Mouse (Mus musculus): ENCODE measurements at regions not wholly inside any gene's neighbourhood (a gene's known extent, or its start where the extent isn't known, plus 50 kb on each side); places are given as distances from the start of the nearest gene placed in this dataset.
"Not testable (repeated sequence)": the region's sequence is repeated elsewhere in the genome, so short reads cannot be mapped to it uniquely, and the experiment has no call there.

DNA sequence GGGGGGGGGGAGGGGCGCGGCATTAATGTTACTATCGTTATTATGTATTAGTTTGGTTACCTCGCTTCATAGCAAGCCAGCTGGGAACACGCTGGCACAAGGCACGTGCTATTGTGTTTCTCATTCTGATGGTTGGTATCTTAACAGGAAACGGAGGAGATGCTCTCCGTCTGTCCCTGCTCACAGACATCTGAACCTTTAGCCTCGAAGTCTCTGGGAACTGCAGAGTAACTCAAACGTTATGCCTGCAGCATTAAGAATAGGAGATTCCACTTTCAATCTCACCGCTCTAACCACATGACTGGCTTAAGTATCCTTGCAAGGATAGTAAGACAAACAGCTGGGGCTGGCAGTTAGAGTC is 80.0 kb downstream of the Nfkbiz start:
- DNase-seq (ENCODE audit: low spot score), result no peak

DNA sequence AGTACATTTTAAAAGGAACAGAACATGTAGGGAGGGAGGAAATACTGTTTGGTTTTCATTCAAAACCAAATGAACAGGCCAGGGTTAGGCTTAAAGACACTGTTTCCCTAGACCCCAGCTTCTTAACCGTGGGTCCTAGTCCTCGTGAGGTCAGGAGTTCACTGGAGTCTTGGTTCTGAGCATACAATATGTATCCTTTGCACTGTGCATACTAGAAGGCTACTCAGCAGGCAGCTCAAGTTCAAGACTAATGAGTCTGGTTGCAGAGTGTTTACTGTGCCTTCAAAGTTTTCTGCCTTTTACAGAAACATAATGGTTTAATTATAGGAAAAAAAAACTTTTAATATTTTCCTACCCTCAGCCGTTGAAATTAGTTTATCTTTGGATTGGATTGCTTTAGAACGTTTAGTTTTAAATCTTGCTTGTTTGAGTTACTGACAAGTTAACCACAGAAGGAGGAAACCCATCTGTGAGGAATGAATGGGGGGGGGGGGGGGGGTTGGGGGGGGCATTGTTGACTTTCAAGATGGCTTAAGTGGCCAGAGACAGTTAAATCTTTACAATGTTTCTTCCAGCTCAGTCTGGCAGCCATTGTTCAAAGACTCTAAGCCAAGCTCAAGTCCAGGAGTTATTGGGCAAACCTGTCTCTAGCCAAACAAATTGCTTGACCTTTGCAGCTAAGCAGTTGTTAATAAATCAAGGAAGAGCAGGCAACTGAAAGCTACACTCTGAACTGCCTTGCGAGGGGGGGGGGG is 80.6 kb downstream of the Nfkbiz start:
- DNase-seq (ENCODE audit: low spot score), result no peak

DNA sequence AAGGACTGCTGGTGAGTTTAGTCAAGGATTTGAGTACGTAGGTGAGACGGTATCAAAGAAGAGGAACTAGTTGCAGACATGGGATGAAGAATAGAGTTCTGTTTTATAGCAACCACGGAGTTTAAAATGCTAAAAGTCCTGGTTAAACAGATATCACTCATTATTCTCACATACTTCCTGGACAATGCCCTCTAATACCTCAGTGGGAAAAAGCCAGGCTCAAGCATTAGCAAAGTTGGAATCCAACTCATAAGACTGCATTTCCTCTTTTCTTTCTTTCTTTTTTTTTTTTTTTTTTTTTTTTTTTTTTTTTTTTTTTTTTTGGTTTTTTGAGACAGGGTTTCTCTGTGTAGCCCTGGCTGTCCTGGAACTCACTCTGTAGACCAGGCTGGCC is 81.3 kb downstream of the Nfkbiz start:
- DNase-seq (ENCODE audit: low spot score), result not testable (repeated sequence)

DNA sequence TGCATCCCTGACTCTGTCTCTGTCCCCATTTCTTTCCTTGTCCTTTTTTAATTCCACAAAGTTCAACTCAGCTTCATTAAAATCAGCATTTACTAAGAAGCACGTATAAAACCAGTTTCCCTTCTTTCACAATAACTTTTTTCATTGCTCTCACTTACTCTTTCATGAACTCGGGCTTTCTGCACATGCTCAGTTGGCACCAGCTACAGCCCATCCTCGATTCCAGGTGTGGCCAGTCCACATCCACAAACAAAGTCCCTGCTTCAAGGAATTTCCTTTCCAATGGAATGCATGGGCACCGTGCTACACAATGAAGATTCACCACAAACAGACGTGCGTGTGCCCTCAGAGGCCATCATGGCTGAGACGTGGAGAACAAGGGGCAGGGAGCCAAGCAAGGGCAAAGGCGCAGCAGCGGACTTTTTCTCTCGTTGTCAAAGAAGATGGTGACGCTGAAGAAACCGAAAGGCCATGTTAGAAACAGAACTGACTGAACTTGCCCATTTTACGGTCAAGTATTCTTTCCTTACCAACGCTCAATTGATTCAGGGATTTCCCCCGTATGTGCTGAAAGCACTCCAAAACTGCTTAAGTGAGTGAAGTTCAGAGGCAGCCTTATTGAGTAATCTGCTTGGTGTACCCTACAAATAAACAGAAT is 81.8 kb downstream of the Nfkbiz start:
- no peak for DNase-seq (ENCODE audit: low spot score)

DNA sequence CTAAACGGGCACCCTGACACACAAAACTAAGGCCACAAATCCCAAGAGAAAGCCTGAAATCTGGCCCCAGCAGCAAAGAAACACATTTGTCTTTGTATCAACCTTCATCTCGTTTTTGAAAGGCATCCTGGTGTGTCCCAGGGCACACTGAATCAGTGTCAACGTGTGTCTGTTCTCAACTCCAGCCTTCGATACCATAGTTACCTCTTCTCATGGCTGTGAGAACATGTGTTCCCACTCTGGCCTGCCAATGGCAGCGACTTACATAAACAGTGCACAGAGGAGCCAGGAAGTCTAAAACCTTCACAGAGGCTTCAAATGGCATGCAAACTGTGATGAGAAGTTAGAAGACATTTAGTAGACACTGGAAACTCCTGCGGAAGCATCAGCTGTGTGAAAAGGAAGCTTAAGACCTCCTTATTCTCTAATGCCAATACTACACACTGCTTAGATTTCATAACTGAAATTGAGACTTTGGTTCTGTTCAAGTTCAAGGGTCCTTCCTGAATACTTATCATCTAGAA is 83.3 kb downstream of the Nfkbiz start:
- DNase-seq (ENCODE audit: low spot score), result no peak

DNA sequence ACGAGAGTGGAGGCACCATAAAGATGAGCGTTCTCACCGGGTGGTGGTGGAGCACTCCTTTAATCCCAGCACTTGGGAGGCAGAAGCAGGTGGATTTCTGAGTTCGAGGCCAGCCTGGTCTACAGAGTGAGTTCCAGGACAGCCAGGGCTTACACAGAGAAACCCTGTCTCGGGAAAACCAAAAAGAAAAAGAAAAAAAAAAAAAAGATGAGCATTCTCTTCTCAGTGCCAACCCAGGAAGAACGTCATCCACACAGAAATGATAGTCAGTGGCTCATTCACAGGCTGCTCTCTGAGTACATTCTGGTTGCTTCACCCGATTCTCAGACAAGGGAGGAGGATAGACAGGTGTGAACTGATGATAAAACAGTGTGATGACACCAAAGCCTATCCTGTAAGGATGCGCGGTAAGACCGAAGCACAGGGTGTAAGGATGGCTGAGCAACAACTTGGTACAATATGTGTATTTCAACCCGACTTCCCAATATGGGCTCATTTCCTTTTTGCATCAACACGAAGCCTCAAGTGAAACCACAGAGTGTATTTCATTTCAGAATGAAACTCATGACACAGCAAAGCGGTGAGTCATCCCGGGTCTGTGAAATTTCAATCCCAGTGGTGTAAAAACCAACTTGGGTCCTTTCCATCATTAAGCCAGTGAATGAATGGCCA is 84.5 kb downstream of the Nfkbiz start:
- DNase-seq (ENCODE audit: low spot score), result no peak

DNA sequence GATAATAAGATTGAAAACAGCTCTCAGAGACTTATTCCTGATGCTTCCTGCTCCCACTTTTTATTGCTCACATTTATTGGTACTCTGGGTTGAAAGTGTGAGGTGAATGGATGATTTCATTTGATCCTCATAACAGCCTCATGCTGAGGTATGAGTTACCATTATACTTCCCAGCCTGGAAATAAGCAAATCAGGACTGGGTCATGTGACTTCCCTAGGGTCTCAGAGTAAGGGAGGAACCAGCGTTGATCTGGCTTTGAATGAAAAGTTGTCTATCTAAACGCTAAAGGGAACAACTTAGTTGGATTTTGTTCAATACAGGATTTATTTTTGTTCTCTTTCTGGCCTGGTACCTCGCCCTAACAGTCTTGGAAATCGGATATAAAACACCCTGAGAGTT is 85.3 kb downstream of the Nfkbiz start:
- no peak for DNase-seq (ENCODE audit: low spot score)

DNA sequence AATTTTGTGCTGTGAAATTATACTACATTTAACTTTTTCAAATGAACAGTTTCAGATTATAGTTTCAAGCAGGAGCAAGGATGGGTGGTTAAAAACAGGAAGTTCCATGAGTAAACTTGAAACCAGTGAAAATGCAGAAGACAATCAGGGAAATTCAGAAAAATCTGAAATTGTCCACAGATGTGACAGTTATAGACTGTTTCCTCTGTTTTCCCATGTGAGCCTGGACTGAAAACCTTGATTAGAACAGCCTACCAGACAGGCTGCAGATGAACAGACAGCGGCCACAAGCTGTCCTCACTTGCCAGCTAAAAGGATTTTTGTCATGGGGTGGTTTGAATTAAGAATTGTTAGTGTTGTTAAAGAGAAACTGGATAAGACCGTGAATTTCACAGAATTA is 91.4 kb downstream of the Nfkbiz start:
- DNase-seq (ENCODE audit: low spot score), result no peak

DNA sequence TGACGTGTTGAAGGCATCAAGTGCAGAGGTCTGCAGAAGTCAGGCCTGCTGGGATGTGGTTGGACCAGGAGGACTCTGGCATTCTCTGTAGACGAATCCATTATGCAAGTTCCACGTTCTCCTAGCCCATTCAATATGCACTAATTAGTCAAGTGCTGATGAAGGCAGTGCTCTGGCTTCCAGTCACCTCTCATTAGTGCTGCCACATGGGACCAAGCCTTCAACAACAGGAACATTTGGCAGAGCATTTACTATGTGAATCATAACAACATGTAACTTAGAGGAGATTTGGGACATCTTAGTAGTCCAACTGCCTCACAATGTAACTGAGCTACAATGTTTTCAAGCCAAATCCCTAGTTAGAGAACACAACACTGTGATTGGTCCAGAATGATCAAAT is 92.5 kb downstream of the Nfkbiz start:
- no peak for DNase-seq (ENCODE audit: low spot score)

DNA sequence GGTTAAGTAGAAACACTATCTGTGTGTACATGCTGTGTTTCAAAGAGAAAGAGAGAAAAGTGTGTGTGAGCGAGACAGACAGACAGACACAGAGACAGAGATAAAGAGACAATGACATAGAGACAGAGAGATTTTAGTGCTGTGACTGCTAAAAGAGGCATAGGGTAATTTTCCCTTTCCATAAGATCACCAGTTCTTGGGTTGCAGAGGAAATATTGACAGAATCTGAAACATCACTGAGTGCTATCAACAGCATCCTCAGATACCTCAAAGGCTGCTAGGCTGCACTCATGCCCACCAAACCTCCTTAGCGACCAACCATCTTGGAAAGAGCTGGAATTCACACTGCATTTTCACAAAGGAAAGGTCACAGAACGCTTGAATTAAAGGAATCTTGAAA is 93.6 kb downstream of the Nfkbiz start:
- DNase-seq (ENCODE audit: low spot score), result no peak

DNA sequence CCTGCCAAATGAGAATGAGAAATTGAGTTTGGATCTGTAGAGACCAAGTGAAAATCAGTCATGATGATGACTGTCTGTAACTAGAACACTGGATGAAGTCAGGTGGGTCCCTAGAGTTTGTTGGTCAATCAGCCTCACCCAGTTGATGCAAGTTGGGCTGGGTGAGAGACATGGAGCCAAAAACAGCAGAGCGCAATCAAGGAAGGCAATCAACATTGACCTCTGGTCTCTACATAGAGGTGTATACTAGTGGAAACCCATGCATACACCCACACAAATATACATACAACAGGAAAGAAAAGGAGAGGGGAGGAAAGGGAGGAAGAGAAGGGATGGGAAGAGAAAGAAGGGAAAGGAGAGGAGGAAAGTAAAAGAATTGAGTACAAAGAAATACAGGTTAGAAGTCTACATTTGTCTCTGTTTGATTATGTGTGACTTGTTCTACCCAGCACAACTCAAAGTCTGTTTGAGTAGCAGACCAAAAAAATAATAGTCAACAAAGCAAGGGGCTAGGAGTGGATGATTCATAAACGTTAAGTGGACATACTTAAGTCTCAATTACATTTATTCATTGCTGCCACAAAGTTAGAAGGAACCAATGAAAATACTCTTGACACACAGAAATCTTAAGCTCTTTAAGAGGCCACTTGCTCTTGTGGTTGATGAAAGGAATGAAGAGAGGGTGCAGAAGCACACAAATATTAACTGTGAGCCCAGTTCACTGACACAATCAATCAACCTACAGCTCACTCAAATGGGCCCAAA is 97.4 kb downstream of the Nfkbiz start:
- DNase-seq (ENCODE audit: low spot score), result no peak

DNA sequence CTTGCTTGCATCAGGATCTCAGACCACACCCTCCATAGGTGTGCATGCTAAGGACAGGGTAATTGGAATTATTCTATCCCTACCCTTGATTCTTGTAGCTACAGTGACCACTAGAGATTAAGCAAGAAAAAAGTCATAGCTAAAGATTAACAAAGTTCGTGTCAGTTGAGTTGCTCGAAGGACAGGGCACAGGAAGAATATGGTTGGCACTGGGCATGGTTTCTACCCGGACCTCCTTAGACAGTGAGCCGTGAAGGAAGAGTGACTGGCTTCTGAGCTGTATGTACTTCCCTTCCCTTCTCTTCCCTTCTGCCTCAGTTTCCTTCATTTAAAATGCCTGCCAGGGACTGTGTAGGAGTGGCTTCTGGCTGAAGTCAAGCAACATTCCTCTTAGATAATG is 100.0 kb downstream of the Nfkbiz start:
- DNase-seq (ENCODE audit: low spot score), result no peak

DNA sequence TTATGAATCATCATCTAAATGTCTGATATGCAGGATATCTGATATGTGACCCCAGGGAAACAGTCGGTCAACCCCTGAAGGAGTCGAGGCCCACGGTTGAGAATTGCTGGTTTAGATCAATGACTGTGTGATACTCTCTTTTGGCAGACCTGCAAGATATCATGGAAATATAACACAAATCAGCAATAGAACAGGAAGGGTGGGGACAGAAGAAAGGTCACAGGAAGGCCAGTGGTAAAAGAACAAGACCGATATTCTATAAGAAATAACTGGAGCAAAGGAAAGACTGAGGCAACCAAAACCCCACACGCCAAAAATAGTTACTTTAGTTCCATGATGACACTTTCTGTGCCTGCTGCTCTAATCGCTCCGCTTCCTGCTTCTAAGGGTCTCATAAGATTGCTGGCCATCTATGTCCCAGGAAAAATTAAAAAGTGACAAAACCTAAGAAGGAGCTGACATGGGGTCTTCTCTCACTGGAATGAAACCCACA is 103.2 kb downstream of the Nfkbiz start:
- no peak for DNase-seq (ENCODE audit: low spot score)

DNA sequence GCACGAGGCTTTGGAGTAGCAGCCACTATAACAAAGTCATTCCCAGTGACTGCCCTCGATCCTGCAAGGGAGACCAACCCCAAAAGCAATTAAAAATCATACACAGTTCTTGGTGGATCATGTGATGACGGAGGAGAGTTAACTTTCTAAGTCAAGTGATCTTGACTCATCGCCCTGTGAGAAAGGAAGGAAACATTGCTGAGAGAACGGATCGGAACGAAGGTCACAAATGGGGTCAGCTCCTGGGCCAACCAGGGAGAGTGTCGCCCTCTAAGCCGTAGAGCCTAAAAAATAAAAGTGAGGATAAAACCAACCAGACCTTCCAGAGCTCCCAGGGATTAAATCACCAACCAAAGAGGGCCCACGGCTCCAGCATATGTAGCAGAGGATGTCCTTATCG is 104.4 kb downstream of the Nfkbiz start:
- DNase-seq (ENCODE audit: low spot score), result no peak

DNA sequence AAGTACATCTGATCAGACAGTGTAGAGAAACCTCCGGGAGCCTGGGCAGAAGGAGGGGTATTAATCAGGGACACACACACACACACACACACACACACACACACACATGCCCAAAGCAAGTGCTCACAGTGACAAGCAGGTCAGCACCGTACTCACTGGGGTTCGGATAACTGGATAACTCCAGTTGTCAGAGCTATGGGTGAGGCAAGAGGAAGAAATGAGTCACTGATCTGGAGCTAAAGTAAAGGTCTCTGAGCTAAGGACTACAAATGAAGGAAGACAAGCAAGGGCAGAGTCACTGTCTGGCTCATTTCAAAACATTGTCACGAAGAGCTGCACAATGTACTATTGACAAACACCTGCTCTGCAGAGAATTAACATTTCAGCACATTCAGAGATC is 104.9 kb downstream of the Nfkbiz start:
- DNase-seq (ENCODE audit: low spot score), result no peak

DNA sequence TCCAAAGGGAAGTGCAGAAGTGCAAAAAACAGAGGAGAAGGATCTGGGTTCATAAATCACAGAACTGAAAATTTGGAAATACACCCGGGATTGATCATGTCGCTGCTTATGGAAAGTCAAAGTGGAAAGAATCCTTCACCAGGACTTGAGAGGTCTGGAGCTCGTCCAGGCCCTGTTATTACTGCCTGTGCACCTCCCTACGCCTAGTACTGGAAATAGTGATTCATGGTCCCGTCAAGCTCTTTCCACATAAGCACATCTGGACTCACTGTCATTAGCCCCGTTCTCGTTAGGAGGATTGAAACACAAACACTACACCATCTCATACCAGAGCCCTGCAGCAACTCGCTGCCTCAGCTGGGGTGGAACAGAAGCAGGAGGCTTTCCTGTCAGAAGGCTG is 107.7 kb downstream of the Nfkbiz start:
- no peak for DNase-seq (ENCODE audit: low spot score)

DNA sequence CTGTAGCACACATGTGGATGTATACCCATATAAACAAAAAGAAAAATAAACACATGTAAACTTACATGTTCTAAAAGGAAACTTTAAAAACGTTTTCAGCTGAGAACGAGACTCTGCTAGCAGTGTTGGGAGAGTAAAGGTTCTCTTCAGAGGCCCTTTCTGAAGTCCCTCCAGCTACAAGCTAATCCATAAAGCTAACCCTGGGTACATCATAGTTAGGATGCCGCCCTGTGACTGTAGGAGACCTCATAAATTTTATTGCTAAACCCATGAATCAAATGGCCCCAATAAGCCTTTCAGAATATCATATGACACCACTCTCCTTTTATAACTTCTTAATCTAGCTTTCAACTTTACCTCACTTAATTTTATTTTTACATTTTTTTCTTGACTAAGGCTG is 112.2 kb downstream of the Nfkbiz start:
- DNase-seq (ENCODE audit: low spot score), result no peak

DNA sequence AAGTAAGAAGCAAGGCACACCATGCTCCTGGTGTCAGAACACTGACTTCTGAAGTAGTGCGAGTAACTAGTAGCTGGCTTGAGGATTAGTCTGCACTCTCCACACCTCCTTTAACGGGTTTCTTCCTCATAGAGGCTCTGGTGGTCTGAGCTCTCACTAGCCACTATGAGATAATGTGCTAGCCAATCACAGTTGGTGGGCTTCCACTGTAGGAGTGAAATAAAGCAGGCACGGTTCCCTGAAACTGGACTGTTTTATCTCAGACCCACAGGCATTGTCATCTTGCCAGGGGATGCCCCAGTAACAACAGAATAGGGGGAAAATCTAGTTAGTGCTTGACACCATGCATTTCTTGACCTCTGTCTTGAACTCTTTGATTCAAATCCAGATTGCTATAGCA is 118.3 kb downstream of the Nfkbiz start:
- DNase-seq (ENCODE audit: low spot score), result no peak

DNA sequence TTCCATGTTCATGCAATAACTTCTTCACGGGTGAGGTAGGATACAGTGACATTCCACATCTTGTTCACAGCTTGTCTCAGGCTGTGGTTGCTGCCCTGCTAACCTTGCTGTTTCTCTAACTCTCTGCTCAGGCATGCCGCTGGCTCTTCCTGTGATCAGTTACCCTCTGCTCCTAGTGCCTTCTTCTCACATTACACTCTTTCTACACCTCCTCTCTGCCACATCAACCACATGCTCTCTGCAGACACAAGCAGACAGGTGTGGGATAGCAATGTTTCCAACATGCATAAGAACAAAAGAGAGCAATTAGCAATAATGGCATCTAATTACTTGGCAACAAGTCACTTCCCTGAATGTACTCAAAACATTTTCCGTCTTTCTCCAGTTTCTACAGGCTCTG is 128.7 kb downstream of the Nfkbiz start:
- no peak for DNase-seq (ENCODE audit: low spot score)

DNA sequence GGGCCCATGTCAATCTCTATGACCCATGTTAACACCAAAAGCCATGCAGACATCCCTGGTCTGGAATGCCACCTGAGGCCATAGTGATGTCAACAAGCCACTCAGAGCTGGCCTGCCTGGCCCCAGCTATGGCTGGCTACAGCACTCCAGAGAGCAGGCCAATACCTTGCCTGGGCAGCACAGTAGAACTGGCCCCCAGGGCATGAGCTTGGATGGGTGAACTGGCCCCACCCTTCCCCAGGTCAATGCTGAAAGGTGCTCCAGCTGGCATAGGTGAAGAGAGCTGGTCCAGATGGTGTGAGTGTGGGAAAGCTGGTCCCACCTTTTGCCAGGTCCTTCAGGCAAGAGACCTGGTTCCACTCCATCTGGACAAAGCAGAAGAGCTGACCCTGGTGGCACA is 132.2 kb downstream of the Nfkbiz start:
- no peak for DNase-seq (ENCODE audit: low spot score)

DNA sequence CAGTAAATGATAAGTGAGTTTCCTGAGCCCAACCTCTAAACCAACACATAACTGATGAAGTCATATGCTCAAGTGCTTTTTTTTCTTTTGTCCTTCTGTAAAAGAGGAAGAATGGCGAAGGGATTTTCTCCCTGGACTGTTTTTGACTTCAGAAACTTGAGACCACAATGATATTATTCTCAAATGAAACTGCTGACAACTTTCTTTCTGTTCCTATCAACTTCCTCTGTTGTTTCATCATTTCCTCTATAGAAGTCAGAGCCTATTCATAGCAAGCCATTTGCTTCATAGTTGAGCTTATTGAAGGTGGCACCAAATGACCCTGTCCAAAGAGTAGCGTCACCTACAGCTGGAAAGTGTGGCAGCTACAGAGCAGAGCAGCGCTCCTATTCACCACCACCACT is 140.2 kb downstream of the Nfkbiz start:
- no peak for DNase-seq (ENCODE audit: low spot score)

DNA sequence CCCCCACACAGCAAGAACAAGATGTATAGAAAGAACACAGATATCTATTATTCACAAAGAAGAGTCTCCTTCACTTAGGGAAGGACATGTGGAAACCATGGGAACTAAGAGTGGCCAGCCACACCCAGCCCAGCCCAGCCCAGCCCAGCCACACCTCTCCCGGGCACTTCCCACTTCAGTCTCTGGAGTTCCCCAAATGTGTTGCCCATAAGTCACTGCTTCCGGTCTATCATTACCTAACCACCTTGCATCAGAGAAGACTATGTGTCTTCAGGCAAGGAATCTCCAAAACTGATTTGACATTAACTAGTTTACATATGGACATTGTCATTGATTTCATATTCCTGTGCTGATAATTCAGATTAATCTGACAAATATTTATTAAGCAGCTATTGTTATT is 147.6 kb downstream of the Nfkbiz start:
- no peak for DNase-seq (ENCODE audit: low spot score)

Data from testis, postnatal 14 days (tissue).